Mouse (Mus musculus): ENCODE measurements around the gene Ust.
A peak's percentile ranks its signal among the peaks of the same experiment; 100 is the strongest.

Gene Ust

GRCm38 (mm10) chr10:8330958-8331357 lies 187.7 kb downstream of the Ust start:
- DNase-seq (ENCODE audit: low spot score in 2 of 2): no peak

- no peak for DNase-seq (ENCODE audit: low spot score in 2 of 2)
Measured at GRCm38 (mm10) chr10:8330006-8330405, 188.6 kb downstream of the Ust start.

GRCm38 (mm10) chr10:8323304-8323765 lies 195.3 kb downstream of the Ust start:
- DNase-seq (ENCODE audit: low spot score in 2 of 2): peak; percentile 34 to 45

GRCm38 (mm10) chr10:8320771-8321170 lies 197.9 kb downstream of the Ust start:
- no peak for DNase-seq (ENCODE audit: low spot score in 2 of 2)

GRCm38 (mm10) chr10:8309435-8309834 lies 209.2 kb downstream of the Ust start:
- DNase-seq (ENCODE audit: low spot score in 2 of 2): no peak

GRCm38 (mm10) chr10:8304211-8304610 lies 214.4 kb downstream of the Ust start:
- no peak for DNase-seq (ENCODE audit: low spot score in 2 of 2)

- no peak for DNase-seq (ENCODE audit: low spot score in 2 of 2)
Measured at GRCm38 (mm10) chr10:8299166-8299565, 219.5 kb downstream of the Ust start.

GRCm38 (mm10) chr10:8297214-8297613 lies 221.4 kb downstream of the Ust start:
- DNase-seq (ENCODE audit: low spot score in 2 of 2): no peak

GRCm38 (mm10) chr10:8290661-8291060 lies 228.0 kb downstream of the Ust start:
- peak in 1 of 2 experiments; percentile 11 for DNase-seq (ENCODE audit: low spot score in 2 of 2)

- peak; percentile 15 to 42 for DNase-seq (ENCODE audit: low spot score in 2 of 2)
Measured at GRCm38 (mm10) chr10:8287350-8287791, 231.3 kb downstream of the Ust start.

GRCm38 (mm10) chr10:8283991-8284390 lies 234.6 kb downstream of the Ust start:
- no peak for DNase-seq (ENCODE audit: low spot score in 2 of 2)

- no peak for DNase-seq (ENCODE audit: low spot score in 2 of 2)
Measured at GRCm38 (mm10) chr10:8277094-8277493, 241.5 kb downstream of the Ust start.

- DNase-seq (ENCODE audit: low spot score in 2 of 2): no peak
Measured at GRCm38 (mm10) chr10:8269681-8270080, 248.9 kb downstream of the Ust start.

- DNase-seq (ENCODE audit: low spot score in 2 of 2): no peak
Measured at GRCm38 (mm10) chr10:8259716-8260115, 258.9 kb downstream of the Ust start.

GRCm38 (mm10) chr10:8250005-8250404 lies 268.6 kb downstream of the Ust start:
- no peak for DNase-seq (ENCODE audit: low spot score in 2 of 2)

- DNase-seq (ENCODE audit: low spot score in 2 of 2): peak in 1 of 2 experiments; percentile 17
Measured at GRCm38 (mm10) chr10:8242336-8242735, 276.3 kb downstream of the Ust start.

GRCm38 (mm10) chr10:8240703-8241102 lies 277.9 kb downstream of the Ust start:
- DNase-seq (ENCODE audit: low spot score in 2 of 2): no peak

GRCm38 (mm10) chr10:8240242-8240641 lies 278.4 kb downstream of the Ust start:
- DNase-seq (ENCODE audit: low spot score in 2 of 2): peak; percentile 12 to 54

- no peak for DNase-seq (ENCODE audit: low spot score in 2 of 2)
Measured at GRCm38 (mm10) chr10:8236780-8237571, 281.6 kb downstream of the Ust start.

- DNase-seq (ENCODE audit: low spot score in 2 of 2): peak in 1 of 2 experiments; percentile 2
Measured at GRCm38 (mm10) chr10:8233148-8233901, 285.3 kb downstream of the Ust start.

GRCm38 (mm10) chr10:8232535-8232934 lies 286.1 kb downstream of the Ust start:
- no peak for DNase-seq (ENCODE audit: low spot score in 2 of 2)

GRCm38 (mm10) chr10:8228375-8228743 lies 290.3 kb downstream of the Ust start:
- no peak for DNase-seq (ENCODE audit: low spot score in 2 of 2)

All from heart, adult 9 months (tissue).